Mouse (Mus musculus): Measurements from ENCODE around the gene Mapkapk5. TPM values are rescaled to one million over a fixed set of nuclear protein-coding genes. Genes with fewer than 3 reads are reported as not detected.

Mapkapk5 gene
- total and polyA plus RNA-seq, 2 experiments: 21.7 to 39.0 TPM

DNA sequence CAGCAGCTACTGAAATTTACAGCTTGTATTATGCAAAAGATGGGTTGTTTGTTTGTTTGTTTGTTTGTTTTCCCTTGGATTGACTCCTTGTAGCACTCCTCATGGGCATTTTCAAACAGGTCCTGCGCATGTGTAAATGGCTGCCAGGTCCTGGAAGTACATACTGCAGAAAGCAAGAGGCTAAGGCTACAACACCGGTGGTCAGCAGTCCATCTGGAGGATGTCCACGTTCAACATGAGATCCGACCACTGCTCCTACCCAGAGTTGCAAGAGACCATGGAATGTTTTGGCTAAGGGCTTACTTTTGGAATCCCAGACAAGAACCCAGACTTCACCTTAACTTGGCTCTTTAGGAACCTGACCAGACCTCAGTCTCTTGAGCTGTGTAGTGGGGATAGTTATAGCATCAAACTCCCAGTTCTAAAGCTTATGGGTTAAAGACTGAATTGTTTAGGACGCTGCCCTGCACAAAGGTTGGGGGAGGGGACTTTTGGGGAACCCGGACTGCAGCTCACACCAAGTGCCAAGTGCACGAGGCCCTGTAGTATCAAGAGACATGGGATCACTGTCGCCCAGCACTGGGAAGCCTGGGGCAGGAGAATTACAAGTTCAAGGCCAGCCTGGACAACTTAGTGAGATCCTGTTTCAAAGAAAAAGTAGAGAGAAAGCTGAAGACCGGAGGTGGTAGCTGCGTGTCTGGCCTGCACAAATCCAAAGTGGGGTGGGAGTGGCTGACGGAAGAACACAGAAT is 46.5 kb upstream of the Mapkapk5 start:
- Histone ChIP-seq H3K27ac (replicated peaks; ENCODE audit: insufficient read depth, low read depth, low read length) (peak overlapping the region; percentile 98), H3K27me3 (ENCODE audit: control insufficient read depth, insufficient read depth, low read length) (no peaks in the 10 kb centered on the region), H3K4me1 (ENCODE audit: control insufficient read depth, insufficient read depth, low read length) (peaks cover 30% of the 10 kb centered on the region), H3K79me2 (ENCODE audit: control insufficient read depth, insufficient read depth, low read length) (peaks cover 31% of the 10 kb centered on the region), H3K4me3 (ENCODE audit: insufficient read depth, low read depth, low read length) (peak overlapping the region; percentile 81), H3K9ac (ENCODE audit: low read depth, low read length) (peak overlapping the region; percentile 66), H3K36me3 (ENCODE audit: control insufficient read depth, insufficient read depth, low read length) (peaks cover 4% of the 10 kb centered on the region)
- 4% methylated on average over 11 of the region's 11 CpGs for WGBS
- TF ChIP-seq POLR2A (IDR thresholded peaks at IDR 0.05; ENCODE audit: extremely low read depth, insufficient read depth, low read length): no peak
- TF ChIP-seq CTCF (IDR thresholded peaks at IDR 0.05; ENCODE audit: low read depth, low read length): no peak
- no peak for DNase-seq (ENCODE audit: extremely low read depth, low read depth, low spot score)

DNA sequence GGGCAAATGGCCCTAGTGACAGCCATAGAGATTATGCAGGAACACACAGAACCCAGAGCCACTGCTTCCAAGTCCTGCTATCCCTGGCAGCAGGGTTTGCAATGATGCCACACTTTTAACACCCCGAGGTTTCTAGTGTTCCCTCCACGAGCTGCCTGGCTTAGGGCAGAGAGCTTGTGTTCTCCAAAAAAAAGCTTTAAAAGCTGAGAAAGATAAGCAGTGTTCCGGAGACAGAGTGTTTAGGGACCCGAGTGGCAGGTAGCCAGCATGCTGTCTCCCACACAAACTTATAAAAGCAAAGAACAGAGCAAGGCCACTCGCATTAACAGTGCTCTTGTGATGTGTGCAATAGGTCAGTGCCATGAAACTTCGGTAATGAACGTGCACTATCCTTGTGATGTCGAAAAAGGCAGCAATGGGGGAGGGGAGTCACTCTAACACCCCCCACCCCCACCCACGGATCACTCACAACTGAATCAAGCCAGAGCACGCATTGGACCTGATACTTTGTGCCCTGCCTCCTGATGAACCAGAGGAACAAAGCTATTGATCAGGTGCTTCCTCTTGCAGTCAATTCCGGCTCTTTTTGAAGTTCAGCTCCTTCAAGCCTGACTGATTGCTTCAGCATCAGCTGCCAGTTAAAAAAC is 45.8 kb upstream of the Mapkapk5 start:
- peak overlapping the region; percentile 37 for H3K4me3 ChIP-seq (ENCODE audit: insufficient read depth, low read depth, low read length)
- H3K36me3 ChIP-seq (ENCODE audit: control insufficient read depth, insufficient read depth, low read length): peaks cover 4% of the 10 kb centered on the region
- H3K79me2 ChIP-seq (ENCODE audit: control insufficient read depth, insufficient read depth, low read length): peaks cover 33% of the 10 kb centered on the region
- H3K27ac ChIP-seq (replicated peaks; ENCODE audit: insufficient read depth, low read depth, low read length): peak overlapping the region; percentile 98
- WGBS: 7% methylated on average over 11 of the region's 11 CpGs
- H3K9ac ChIP-seq (ENCODE audit: low read depth, low read length): peak overlapping the region; percentile 70
- no peaks in the 10 kb centered on the region for H3K27me3 ChIP-seq (ENCODE audit: control insufficient read depth, insufficient read depth, low read length)
- TF ChIP-seq CTCF (IDR thresholded peaks at IDR 0.05; ENCODE audit: low read depth, low read length): no peak
- no peak for TF ChIP-seq POLR2A (IDR thresholded peaks at IDR 0.05; ENCODE audit: extremely low read depth, insufficient read depth, low read length)
- peak; percentile 91 for DNase-seq (ENCODE audit: extremely low read depth, low read depth, low spot score)
- peaks cover 33% of the 10 kb centered on the region for H3K4me1 ChIP-seq (ENCODE audit: control insufficient read depth, insufficient read depth, low read length)

DNA sequence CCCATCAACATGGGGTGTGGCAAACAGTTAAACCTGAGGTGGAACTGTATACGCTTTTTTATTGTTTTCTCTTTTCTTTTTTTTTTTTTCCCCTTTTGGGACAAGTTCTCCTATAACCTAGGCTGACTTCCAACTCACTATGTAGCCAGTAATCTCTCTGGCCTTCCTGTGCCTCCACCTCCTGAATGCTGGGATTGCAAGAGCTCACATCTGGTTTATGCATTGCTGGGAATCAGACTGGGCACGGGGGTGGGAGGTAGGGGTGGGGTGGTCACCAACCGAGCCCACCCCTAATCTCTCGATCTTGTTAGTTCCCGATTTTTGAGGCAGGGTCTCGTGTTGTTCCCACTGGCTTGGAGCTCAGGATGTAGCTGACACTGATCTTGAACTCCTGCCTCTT is 44.2 kb upstream of the Mapkapk5 start:
- no peak for TF ChIP-seq CTCF (IDR thresholded peaks at IDR 0.05; ENCODE audit: low read depth, low read length)
- TF ChIP-seq POLR2A (IDR thresholded peaks at IDR 0.05; ENCODE audit: extremely low read depth, insufficient read depth, low read length): no peak
- Histone ChIP-seq H3K27ac (replicated peaks; ENCODE audit: insufficient read depth, low read depth, low read length) (peak overlapping the region; percentile 42), H3K9ac (ENCODE audit: low read depth, low read length) (peak overlapping the region; percentile 35), H3K79me2 (ENCODE audit: control insufficient read depth, insufficient read depth, low read length) (peaks cover 38% of the 10 kb centered on the region), H3K4me1 (ENCODE audit: control insufficient read depth, insufficient read depth, low read length) (peaks cover 46% of the 10 kb centered on the region), H3K4me3 (ENCODE audit: insufficient read depth, low read depth, low read length) (no peak overlapping the region), H3K36me3 (ENCODE audit: control insufficient read depth, insufficient read depth, low read length) (peaks cover 4% of the 10 kb centered on the region), H3K27me3 (ENCODE audit: control insufficient read depth, insufficient read depth, low read length) (no peaks in the 10 kb centered on the region)
- DNase-seq (ENCODE audit: extremely low read depth, low read depth, low spot score): no peak
- WGBS: 66% methylated on average over 6 of the region's 6 CpGs

DNA sequence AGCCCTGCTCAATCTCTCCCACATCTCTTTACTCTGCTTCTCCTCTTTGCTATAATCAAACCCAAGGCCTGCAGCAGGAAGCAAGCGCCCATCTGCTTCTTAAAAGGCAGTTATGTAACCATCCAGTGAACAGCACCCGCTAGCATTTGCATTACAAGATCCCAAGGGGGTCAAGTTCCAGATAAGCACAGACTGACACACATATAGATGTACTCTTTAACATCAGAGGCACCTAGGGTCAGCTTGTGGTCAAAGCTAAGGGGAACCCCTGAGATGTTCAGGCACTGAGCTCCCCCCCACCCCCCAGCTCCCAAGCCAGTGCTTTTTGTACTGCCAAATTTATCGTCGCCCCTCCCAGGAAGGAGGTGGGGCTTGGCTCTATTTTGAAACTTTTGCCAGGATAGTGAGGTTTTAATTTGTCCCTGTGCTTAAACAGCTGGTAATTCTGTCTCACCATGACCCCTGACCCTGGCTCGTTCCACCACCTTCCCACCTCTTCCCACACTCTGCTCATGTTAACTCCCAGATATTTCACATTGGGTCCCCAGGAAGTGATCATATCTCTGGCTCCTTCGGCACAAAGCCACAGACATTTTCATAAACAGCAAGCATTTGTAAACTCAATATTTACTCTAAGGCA is 40.8 kb upstream of the Mapkapk5 start:
- peak; percentile 87 for DNase-seq (ENCODE audit: extremely low read depth, low read depth, low spot score)
- Histone ChIP-seq H3K9ac (ENCODE audit: low read depth, low read length) (peak overlapping the region; percentile 11; the same call in 1 of the 2 replicates), H3K4me3 (ENCODE audit: insufficient read depth, low read depth, low read length) (no peak overlapping the region), H3K79me2 (ENCODE audit: control insufficient read depth, insufficient read depth, low read length) (peaks cover 48% of the 10 kb centered on the region), H3K36me3 (ENCODE audit: control insufficient read depth, insufficient read depth, low read length) (peaks cover 5% of the 10 kb centered on the region), H3K4me1 (ENCODE audit: control insufficient read depth, insufficient read depth, low read length) (peaks cover 60% of the 10 kb centered on the region), H3K27ac (replicated peaks; ENCODE audit: insufficient read depth, low read depth, low read length) (peak overlapping the region; percentile 95), H3K27me3 (ENCODE audit: control insufficient read depth, insufficient read depth, low read length) (no peaks in the 10 kb centered on the region)
- WGBS: 0% methylated on average over 6 of the region's 6 CpGs
- TF ChIP-seq POLR2A (IDR thresholded peaks at IDR 0.05; ENCODE audit: extremely low read depth, insufficient read depth, low read length) (no peak), CTCF (IDR thresholded peaks at IDR 0.05; ENCODE audit: low read depth, low read length) (no peak)

DNA sequence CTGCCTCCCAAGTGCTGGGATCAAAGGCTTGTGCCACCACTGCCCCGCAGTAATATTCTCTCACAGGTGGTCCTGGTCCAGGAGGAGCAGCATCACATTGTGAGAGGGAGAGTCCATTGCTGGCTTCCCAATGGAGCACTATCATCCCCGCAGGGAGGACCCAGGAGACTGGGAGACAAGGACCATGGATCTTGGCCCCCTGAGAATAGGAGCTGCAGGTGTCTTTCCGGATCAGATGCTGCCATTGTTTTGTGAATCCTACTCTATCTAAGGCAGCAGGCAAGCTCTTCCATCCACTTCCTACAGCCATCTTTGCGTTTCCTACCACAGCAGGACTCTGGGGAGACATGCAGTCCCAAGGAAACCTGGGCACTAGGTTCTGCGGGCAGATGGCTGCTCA is 40.0 kb upstream of the Mapkapk5 start:
- 88% methylated on average over 5 of the region's 5 CpGs for WGBS
- Histone ChIP-seq H3K9ac (ENCODE audit: low read depth, low read length) (peak overlapping the region; percentile 18), H3K27me3 (ENCODE audit: control insufficient read depth, insufficient read depth, low read length) (no peaks in the 10 kb centered on the region), H3K4me1 (ENCODE audit: control insufficient read depth, insufficient read depth, low read length) (peaks cover 60% of the 10 kb centered on the region), H3K79me2 (ENCODE audit: control insufficient read depth, insufficient read depth, low read length) (peaks cover 51% of the 10 kb centered on the region), H3K36me3 (ENCODE audit: control insufficient read depth, insufficient read depth, low read length) (peaks cover 8% of the 10 kb centered on the region), H3K27ac (replicated peaks; ENCODE audit: insufficient read depth, low read depth, low read length) (peak overlapping the region; percentile 95), H3K4me3 (ENCODE audit: insufficient read depth, low read depth, low read length) (no peak overlapping the region)
- TF ChIP-seq POLR2A (IDR thresholded peaks at IDR 0.05; ENCODE audit: extremely low read depth, insufficient read depth, low read length) (no peak), CTCF (IDR thresholded peaks at IDR 0.05; ENCODE audit: low read depth, low read length) (no peak)
- DNase-seq (ENCODE audit: extremely low read depth, low read depth, low spot score): no peak

Data from liver, adult 2 months (tissue).